Mouse (Mus musculus) midbrain, embryonic 14.5 days (tissue): ENCODE data around the gene Bcap31. TPM values are rescaled to one million over a fixed set of nuclear protein-coding genes. Genes with fewer than 3 reads are reported as not detected.
"Not testable (repeated sequence)": the region's sequence is repeated elsewhere in the genome, so short reads cannot be mapped to it uniquely, and the experiment has no call there.

Experiments
- ATAC-seq: fragments of 200-750 bp; cut with Nextera tagmentation; 2 replicates; pipeline ENCODE4 v1.8.0; 2017; ENCODE audit warnings: moderate number of reproducible peaks, moderate library complexity; ENCODE audit not compliant: low FRiP score, low TSS enrichment
- DNase-seq: peaks from one replicate; pipeline ENCODE4 v3.0.0-alpha.2; 2015
- H3K27ac ChIP-seq: fragments of 300-500 bp; sonication (generic); replicated peaks from 2 replicates; pipeline ENCODE4 v1.5.1; 2014; ENCODE audit warnings: mild to moderate bottlenecking, low read depth, low read length, moderate library complexity
- H3K27me3 ChIP-seq: fragments of 300-500 bp; sonication (generic); 2 replicates; pipeline ENCODE4 v1.6.1; 2014; ENCODE audit warnings: low read length, control low read depth, mixed read lengths; ENCODE audit not compliant: control insufficient read depth, insufficient read depth
- H3K36me3 ChIP-seq: fragments of 300-500 bp; sonication (generic); 2 replicates; pipeline ENCODE4 v1.6.1; 2014; ENCODE audit warnings: low read length, control low read depth; ENCODE audit not compliant: control insufficient read depth, insufficient read depth
- H3K4me1 ChIP-seq: fragments of 300-500 bp; sonication (generic); 2 replicates; pipeline ENCODE4 v1.6.1; 2014; ENCODE audit warnings: mild to moderate bottlenecking, antibody characterized with exemption, low read length, control low read depth; ENCODE audit not compliant: control insufficient read depth, insufficient read depth
- H3K4me2 ChIP-seq: fragments of 300-500 bp; sonication (generic); 2 replicates; pipeline ENCODE4 v1.6.1; 2014; ENCODE audit warnings: mild to moderate bottlenecking, low read length, moderate library complexity
- H3K4me3 ChIP-seq: fragments of 300-500 bp; sonication (generic); replicated peaks from 2 replicates; pipeline ENCODE4 v1.5.1; 2014; ENCODE audit warnings: low read depth, low read length
- H3K9ac ChIP-seq: fragments of 300-500 bp; sonication (generic); replicated peaks from 2 replicates; pipeline ENCODE4 v1.6.1; 2014; ENCODE audit warnings: mild to moderate bottlenecking, low read length, moderate library complexity
- H3K9me3 ChIP-seq: fragments of 300-500 bp; sonication (generic); 2 replicates; pipeline ENCODE4 v1.6.1; 2016; ENCODE audit warnings: low read length, control low read depth, mixed read lengths; ENCODE audit not compliant: control insufficient read depth
- WGBS: fragments of 180-500 bp; shearing (Covaris S2); extraction: QIAGEN DNeasy Blood & Tissue Kit; methylation state at CpG from one replicate; pipeline ENCODE4 v1.1.7; 2014; 5-methylcytosine and 5-hydroxymethylcytosine counted together
- polyA plus RNA-seq: library from polyadenylated mRNA; unstranded; fragments of >200 nt; fragmentation: Nextera tagmentation; extraction: Ambion mirVana; gene quantifications from 2 replicates; pipeline ENCODE4 v1.2.1, GENCODE M21; 2014

The Bcap31 gene
- polyA plus RNA-seq = 106 and 116 TPM in 2 replicates

DNA sequence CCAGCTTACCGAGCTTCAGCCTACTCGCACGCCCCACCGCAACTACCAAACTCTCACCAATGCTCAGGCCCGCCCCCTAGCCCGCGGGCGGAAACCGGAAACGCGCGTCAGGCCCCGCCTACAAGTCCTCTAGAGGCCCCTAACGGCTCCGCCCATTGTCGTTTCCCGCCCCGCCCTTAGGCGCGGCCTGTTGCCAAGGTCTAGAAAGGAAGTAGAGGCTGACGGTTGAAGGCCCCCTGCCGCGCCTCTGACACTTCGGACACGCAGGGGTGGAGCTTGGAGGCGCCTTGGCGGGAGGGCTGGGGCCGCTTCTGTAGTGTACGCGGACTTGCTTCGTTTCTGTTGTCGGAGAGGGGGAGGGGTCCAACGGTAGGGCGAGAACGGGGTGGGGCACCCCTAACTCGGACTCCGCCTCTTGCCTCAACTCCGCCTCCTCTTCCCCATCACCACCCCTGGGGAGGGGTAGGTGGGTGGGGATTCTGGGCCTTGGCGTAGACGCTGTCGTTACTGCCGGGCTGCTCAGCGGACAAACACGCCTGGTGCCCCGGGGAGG lies at the start of gene Bcap31, which contains the start of gene Abcd1:
Gene Bcap31, minus strand, starts transcription at position 67 of the 553 bp plus-strand sequence.
Gene Abcd1, plus strand, starts transcription at position 489 of the 553 bp plus-strand sequence.
- Histone ChIP-seq H3K27ac (peak within 1 kb of the TSS; percentile 77), H3K4me3 (peak within 1 kb of the TSS; percentile 46), H3K9me3 (no peaks in the 10 kb centered on the region), H3K36me3 (no peaks in the 10 kb centered on the region), H3K27me3 (no peaks in the 10 kb centered on the region), H3K4me2 (peak within 1 kb of the TSS; percentile 64), H3K9ac (peak within 1 kb of the TSS; percentile 46), H3K4me1 (0 out of 2 replicates have a peak, but pooled peaks cover 9% of the 10 kb centered on the region)
- ATAC-seq (peak; percentile 94), DNase-seq (peak; percentile 93)
- whole genome bisulfite sequencing = 25% methylated on average over 39 of the region's 45 CpGs

DNA sequence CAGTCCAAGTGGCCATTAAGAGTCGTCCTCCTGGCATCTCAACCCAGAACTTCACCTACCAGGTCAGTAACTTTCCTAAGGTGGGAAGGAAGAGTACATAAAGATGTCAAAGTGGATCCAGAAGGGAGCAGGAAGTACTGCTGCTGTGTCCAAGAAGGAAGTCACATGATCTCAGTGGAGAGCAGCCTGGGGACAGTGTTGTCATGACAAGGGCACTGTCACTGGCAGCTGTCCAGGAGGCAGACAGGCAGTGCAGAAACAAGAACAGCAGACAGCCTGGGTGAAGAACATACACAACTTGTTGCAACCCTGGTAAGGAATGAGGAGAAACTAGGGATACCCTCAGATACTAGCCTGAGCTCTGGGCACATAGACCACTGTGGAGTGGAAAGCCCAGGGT lies 49.3 kb upstream of the Bcap31 start:
- 67% methylated on average over 1 of the region's 1 CpGs for WGBS
- Histone ChIP-seq H3K27ac (no peak overlapping the region), H3K4me3 (no peak overlapping the region), H3K27me3 (no peaks in the 10 kb centered on the region), H3K36me3 (no peaks in the 10 kb centered on the region), H3K9ac (no peak overlapping the region), H3K9me3 (no peaks in the 10 kb centered on the region), H3K4me2 (no peak overlapping the region), H3K4me1 (no peaks in the 10 kb centered on the region)
- DNase-seq (no peak), ATAC-seq (no peak)

DNA sequence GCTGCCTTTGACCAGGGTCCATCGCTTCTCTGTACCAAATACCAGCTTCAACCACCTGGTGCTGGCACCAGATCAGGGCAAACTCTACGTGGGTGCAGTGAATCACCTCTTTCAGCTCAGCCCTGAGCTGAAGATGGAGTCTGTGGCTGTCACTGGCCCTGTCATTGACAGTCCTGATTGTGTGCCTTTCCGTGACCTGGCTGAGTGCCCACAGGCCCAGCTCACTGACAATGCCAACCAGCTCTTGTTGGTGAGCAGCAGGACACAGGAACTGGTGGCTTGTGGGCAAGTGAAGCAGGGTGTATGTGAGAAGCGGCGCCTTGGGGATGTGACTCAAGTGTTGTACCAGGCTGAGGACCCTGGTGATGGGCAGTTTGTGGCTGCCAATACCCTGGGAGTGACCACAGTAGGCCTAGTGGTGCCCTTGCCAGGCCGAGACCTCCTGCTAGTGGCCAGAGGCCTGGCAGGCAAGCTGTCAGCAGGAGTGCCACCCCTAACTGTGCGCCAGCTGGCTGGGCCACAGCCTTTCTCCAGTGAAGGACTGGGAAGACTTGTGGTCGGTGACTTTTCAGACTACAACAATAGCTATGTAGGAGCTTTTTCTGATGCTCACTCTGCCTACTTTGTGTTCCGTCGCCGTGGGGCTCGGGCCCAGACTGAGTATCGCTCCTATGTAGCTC lies 42.8 kb upstream of the Bcap31 start:
- H3K4me1 ChIP-seq = no peaks in the 10 kb centered on the region
- no peak overlapping the region for H3K9ac ChIP-seq
- H3K4me2 ChIP-seq = no peak overlapping the region
- H3K4me3 ChIP-seq = no peak overlapping the region
- no peak for ATAC-seq
- no peaks in the 10 kb centered on the region for H3K36me3 ChIP-seq
- H3K9me3 ChIP-seq = no peaks in the 10 kb centered on the region
- H3K27me3 ChIP-seq = no peaks in the 10 kb centered on the region
- no peak overlapping the region for H3K27ac ChIP-seq
- 84% methylated on average over 13 of the region's 13 CpGs for WGBS
- peak; percentile 9 for DNase-seq

DNA sequence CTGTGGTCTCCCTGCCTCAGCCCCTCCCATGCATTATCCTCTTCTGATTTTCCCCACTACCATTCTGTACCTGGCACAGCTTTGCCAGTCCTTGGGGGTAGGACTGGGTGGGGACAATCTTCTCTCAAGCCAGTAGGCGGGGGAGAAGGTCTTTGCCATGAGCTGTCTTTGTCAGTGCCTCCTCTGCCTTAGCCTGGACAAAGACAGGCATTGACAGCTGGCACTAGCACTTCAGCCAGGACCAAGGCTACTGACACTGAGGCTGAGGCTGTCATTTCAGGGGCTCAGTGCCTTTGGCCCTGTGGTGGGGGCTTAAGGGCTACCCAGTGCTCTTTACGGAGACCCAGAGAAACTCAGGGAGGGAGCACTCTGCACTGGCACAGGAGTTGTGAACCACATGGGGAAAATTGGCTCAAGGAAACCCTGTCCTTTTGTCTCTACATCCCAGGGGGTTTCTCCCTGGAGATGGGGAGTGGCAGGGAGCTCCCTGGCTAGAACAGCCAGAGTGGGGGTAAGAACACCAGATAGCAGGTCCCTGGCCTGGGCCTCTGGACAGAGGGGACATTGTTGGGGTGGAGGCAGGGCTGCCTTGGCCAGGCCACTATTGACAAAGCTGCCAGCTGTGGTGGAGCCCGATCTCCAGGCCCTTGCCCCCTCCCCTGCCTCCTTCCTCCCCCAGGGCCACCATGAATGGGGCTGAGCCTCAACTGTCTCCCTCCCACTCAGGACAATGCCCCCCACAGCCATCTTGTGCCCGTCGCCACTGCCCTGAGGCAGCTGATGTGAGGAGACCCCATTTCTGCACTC lies 40.6 kb upstream of the Bcap31 start, which contains the start of gene Plxnb3:
Gene Plxnb3, plus strand, starts transcription at position 757 of the 807 bp plus-strand sequence.
- Histone ChIP-seq H3K4me1 (no peaks in the 10 kb centered on the region), H3K9me3 (no peaks in the 10 kb centered on the region), H3K9ac (no peak within 1 kb of the TSS), H3K4me3 (no peak within 1 kb of the TSS), H3K27ac (no peak within 1 kb of the TSS), H3K27me3 (no peaks in the 10 kb centered on the region), H3K36me3 (no peaks in the 10 kb centered on the region), H3K4me2 (no peak within 1 kb of the TSS)
- WGBS = 58% methylated on average over 5 of the region's 5 CpGs
- ATAC-seq = no peak
- no peak for DNase-seq

DNA sequence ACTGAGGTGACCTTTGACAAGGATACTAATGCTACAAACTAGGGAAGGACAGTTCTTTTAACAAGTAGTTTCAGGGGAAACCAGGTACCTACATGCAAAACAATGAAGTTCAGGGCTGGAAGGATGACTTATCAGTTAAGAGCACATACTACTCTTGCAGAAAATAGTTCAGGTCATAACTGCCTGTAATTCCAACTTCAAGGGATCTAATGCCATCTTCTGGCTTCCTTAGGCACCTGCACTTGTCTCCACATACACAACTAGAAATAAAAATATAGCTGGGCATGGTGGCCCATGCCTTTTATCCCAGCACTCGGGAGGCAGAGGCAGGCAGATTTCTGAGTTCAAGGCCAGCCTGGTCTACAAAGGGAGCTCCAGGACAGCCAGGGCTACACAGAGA lies 33.0 kb upstream of the Bcap31 start:
- 96% methylated on average over 1 of the region's 1 CpGs for WGBS

GRCm38 (mm10) chrX:73744774-73745481 lies 29.0 kb upstream of the Bcap31 start:
- H3K4me1 ChIP-seq = no peaks in the 10 kb centered on the region
- H3K4me2 ChIP-seq = no peak overlapping the region
- no peak overlapping the region for H3K4me3 ChIP-seq
- H3K27me3 ChIP-seq = no peaks in the 10 kb centered on the region
- H3K36me3 ChIP-seq = no peaks in the 10 kb centered on the region
- no peak for DNase-seq
- H3K27ac ChIP-seq = no peak overlapping the region
- WGBS = 84% methylated on average over 1 of the region's 1 CpGs
- H3K9me3 ChIP-seq = no peaks in the 10 kb centered on the region
- no peak for ATAC-seq
- H3K9ac ChIP-seq = no peak overlapping the region

More for the DNA sequence above, 33.0 kb upstream of the Bcap31 start:
- Histone ChIP-seq H3K4me3 (no peak overlapping the region), H3K27ac (no peak overlapping the region), H3K36me3 (no peaks in the 10 kb centered on the region), H3K9me3 (no peaks in the 10 kb centered on the region), H3K4me2 (no peak overlapping the region), H3K4me1 (no peaks in the 10 kb centered on the region), H3K9ac (no peak overlapping the region), H3K27me3 (no peaks in the 10 kb centered on the region)
- ATAC-seq = no peak
- no peak for DNase-seq

DNA sequence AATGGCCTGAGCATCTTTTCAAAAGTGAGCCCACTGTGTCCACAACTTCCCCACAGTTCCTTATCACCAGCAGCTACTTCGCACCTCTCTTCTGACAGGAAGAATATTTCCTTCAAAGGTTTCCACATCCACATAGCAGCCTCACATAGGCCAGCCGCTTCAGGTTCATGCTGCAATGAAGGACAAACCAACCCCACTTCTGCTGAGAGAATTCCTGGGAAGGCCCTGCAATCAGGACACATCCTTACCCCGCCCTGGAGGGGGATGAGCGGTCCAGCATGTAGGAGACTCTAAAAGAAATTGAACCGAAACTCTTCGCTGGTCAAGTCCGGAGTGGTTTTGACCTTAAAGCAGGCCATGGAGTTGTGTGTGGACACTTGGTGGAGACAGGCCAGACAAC lies 23.9 kb upstream of the Bcap31 start:
- H3K4me1 ChIP-seq, H3K4me2 ChIP-seq, DNase-seq, H3K27me3 ChIP-seq, H3K9me3 ChIP-seq, ATAC-seq, H3K4me3 ChIP-seq, H3K27ac ChIP-seq, H3K36me3 ChIP-seq, H3K9ac ChIP-seq: not testable (repeated sequence)
- 89% methylated on average over 7 of the region's 7 CpGs for WGBS

GRCm38 (mm10) chrX:73739151-73739550 lies 23.2 kb upstream of the Bcap31 start:
- no peaks in the 10 kb centered on the region for H3K4me1 ChIP-seq
- H3K4me3 ChIP-seq = no peak overlapping the region
- no peak overlapping the region for H3K4me2 ChIP-seq
- ATAC-seq (no peak), DNase-seq (no peak)
- H3K27ac ChIP-seq = no peak overlapping the region
- H3K9ac ChIP-seq = no peak overlapping the region
- WGBS = 63% methylated on average over 5 of the region's 5 CpGs
- no peaks in the 10 kb centered on the region for H3K9me3 ChIP-seq
- no peaks in the 10 kb centered on the region for H3K36me3 ChIP-seq
- no peaks in the 10 kb centered on the region for H3K27me3 ChIP-seq
